In the genomic region with DNA sequence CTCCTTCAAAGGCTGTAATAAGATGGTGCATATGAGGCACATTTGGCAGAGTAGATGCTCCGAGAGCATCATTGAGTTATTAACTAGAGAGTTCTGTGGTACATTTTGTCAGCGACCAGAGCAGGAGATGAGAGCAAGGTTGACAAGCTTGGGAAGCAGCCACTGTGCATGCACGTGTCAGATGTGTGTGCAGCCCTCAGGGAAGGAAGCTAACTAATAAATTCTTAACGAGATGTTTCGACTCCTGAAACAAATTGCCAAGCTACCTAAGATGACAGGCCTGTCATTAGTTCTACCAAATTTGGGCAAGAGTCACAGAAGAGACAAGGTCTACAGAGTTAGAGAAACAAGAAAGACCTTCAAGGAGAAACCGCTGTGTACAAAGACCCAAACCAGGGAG, we compare ENCODE assay signal across 8 mouse cellular contexts. TPM values are rescaled to one million over a fixed set of nuclear protein-coding genes. Genes with fewer than 3 reads are reported as not detected.
A peak's percentile ranks its signal among the peaks of the same experiment; 100 is the strongest.
DNase-seq lines count a peak whose midpoint lies in the region; ATAC-seq lines count a peak whose summit lies in the region.

No protein-coding gene starts in this region.

- peak overlapping the region; percentile 80 for H3K4me2 ChIP-seq in limb, embryonic 11.5 days (ENCODE audit: low read depth, severe bottlenecking)
- peak overlapping the region; percentile 76 for H3K4me2 ChIP-seq in neural tube, embryonic 13.5 days

- DNase-seq in kidney, adult 18-20 months, result peak; percentile 7
- DNase-seq in kidney, postnatal 10 days, result no peak
- DNase-seq in forebrain, embryonic 10.5 days (ENCODE audit: extremely low spot score, low spot score), result no peak
- peak; percentile 50 for DNase-seq in limb, embryonic 11.5 days (ENCODE audit: low spot score)
- no peak for DNase-seq in ovary, postnatal 10 days (ENCODE audit: low spot score)
- DNase-seq in layer of hippocampus, postnatal 14 days (ENCODE audit: low spot score in 2 of 2), result no peak
- DNase-seq in lung, postnatal 25 days (ENCODE audit: low spot score), result no peak

- H3K27me3 ChIP-seq in forebrain, embryonic 10.5 days (ENCODE audit: poor library complexity, severe bottlenecking), result peaks cover 54% of the 10 kb centered on the region
- no peaks in the 10 kb centered on the region for H3K27me3 ChIP-seq in limb, embryonic 11.5 days (ENCODE audit: control insufficient read depth, insufficient read depth, low read length)
- peaks cover 32% of the 10 kb centered on the region for H3K27me3 ChIP-seq in neural tube, embryonic 13.5 days

- H3K9me3 ChIP-seq in forebrain, embryonic 10.5 days, result no peaks in the 10 kb centered on the region
- no peaks in the 10 kb centered on the region for H3K9me3 ChIP-seq in limb, embryonic 11.5 days (ENCODE audit: control insufficient read depth, low read length)
- H3K9me3 ChIP-seq in neural tube, embryonic 13.5 days, result no peaks in the 10 kb centered on the region

- peak overlapping the region; percentile 18; the same call in 1 of the 2 replicates for H3K9ac ChIP-seq in limb, embryonic 11.5 days (ENCODE audit: low read length)
- peak overlapping the region; percentile 71; the same call in 1 of the 2 replicates for H3K9ac ChIP-seq in neural tube, embryonic 13.5 days

- H3K4me1 ChIP-seq in forebrain, embryonic 10.5 days, result peaks cover 15% of the 10 kb centered on the region
- no peaks in the 10 kb centered on the region; the same call in 1 of the 2 replicates for H3K4me1 ChIP-seq in limb, embryonic 11.5 days (ENCODE audit: control insufficient read depth, insufficient read depth, low read length)
- H3K4me1 ChIP-seq in neural tube, embryonic 13.5 days (replicated peaks), result peaks cover 16% of the 10 kb centered on the region

- H3K4me3 ChIP-seq in forebrain, embryonic 10.5 days, result peak overlapping the region; percentile 62
- H3K4me3 ChIP-seq in limb, embryonic 11.5 days (ENCODE audit: low read depth, low read length), result peak overlapping the region; percentile 43
- H3K4me3 ChIP-seq in neural tube, embryonic 13.5 days, result peak overlapping the region; percentile 48

- no peaks in the 10 kb centered on the region for H3K36me3 ChIP-seq in forebrain, embryonic 10.5 days (replicated peaks)
- no peaks in the 10 kb centered on the region for H3K36me3 ChIP-seq in limb, embryonic 11.5 days (ENCODE audit: control insufficient read depth, insufficient read depth, low read length)
- H3K36me3 ChIP-seq in neural tube, embryonic 13.5 days, result no peaks in the 10 kb centered on the region

- 41% methylated on average over 6 of the region's 6 CpGs for WGBS in forebrain, embryonic 10.5 days
- 21% methylated on average over 6 of the region's 6 CpGs for WGBS in limb, embryonic 11.5 days
- WGBS in neural tube, embryonic 13.5 days, result 30% methylated on average over 6 of the region's 6 CpGs

- no peak for ATAC-seq in limb, embryonic 11.5 days (ENCODE audit: insufficient number of reproducible peaks, low FRiP score, low TSS enrichment, low read depth)
- ATAC-seq in neural tube, embryonic 13.5 days (ENCODE audit: low read depth), result peak; percentile 52

- peak overlapping the region; percentile 77; the same call in 1 of the 2 replicates for H3K27ac ChIP-seq in forebrain, embryonic 10.5 days
- no peak overlapping the region for H3K27ac ChIP-seq in limb, embryonic 11.5 days (replicated peaks; ENCODE audit: low read depth, low read length)
- no peak overlapping the region for H3K27ac ChIP-seq in neural tube, embryonic 13.5 days (replicated peaks)

RNA-seq across cellular contexts. Expression of gene Osbp2, which starts 0.6 kb away (rescaled TPM):
- 0.48 and 0.89 TPM in 2 replicates for polyA plus RNA-seq in forebrain, embryonic 10.5 days (2016; fragmentation: Nextera tagmentation; extraction: Ambion mirVana)
- 0.30 and 0.69 TPM in 2 replicates for polyA plus RNA-seq in limb, embryonic 11.5 days (2014; fragmentation: Nextera tagmentation; extraction: Ambion mirVana)
- polyA plus RNA-seq in neural tube, embryonic 13.5 days (2015; fragmentation: Nextera tagmentation; extraction: Ambion mirVana), result 12.3 and 16.8 TPM in 2 replicates
- total RNA-seq in layer of hippocampus, postnatal 14 days (2021), result 10 to 100 TPM; 82.8 to 89.6 TPM

RNA-seq across cellular contexts. Expression of gene 4921536K21Rik, which starts 30.6 kb away (rescaled TPM):
- polyA plus RNA-seq in forebrain, embryonic 10.5 days (2016; fragmentation: Nextera tagmentation; extraction: Ambion mirVana), result 1.2 and 1.7 TPM in 2 replicates
- polyA plus RNA-seq in limb, embryonic 11.5 days (2014; fragmentation: Nextera tagmentation; extraction: Ambion mirVana), result 0.33 and 0.47 TPM in 2 replicates
- polyA plus RNA-seq in neural tube, embryonic 13.5 days (2015; fragmentation: Nextera tagmentation; extraction: Ambion mirVana), result 0.33 and 0.77 TPM in 2 replicates
- total RNA-seq in layer of hippocampus, postnatal 14 days (2021), result under 1 TPM; 0.24 to 0.81 TPM

RNA-seq across cellular contexts. Expression of gene Dusp18, which starts 30.7 kb away (rescaled TPM):
- polyA plus RNA-seq in forebrain, embryonic 10.5 days (2016; fragmentation: Nextera tagmentation; extraction: Ambion mirVana), result 18.6 and 19.6 TPM in 2 replicates
- 13.7 and 14.5 TPM in 2 replicates for polyA plus RNA-seq in limb, embryonic 11.5 days (2014; fragmentation: Nextera tagmentation; extraction: Ambion mirVana)
- polyA plus RNA-seq in neural tube, embryonic 13.5 days (2015; fragmentation: Nextera tagmentation; extraction: Ambion mirVana), result 23.0 and 24.7 TPM in 2 replicates
- total RNA-seq in layer of hippocampus, postnatal 14 days (2021), result 10 to 100 TPM; 23.8 to 24.0 TPM

RNA-seq across cellular contexts. Expression of gene Slc35e4, which starts 50.1 kb away (rescaled TPM):
- 4.8 and 5.1 TPM in 2 replicates for polyA plus RNA-seq in forebrain, embryonic 10.5 days (2016; fragmentation: Nextera tagmentation; extraction: Ambion mirVana)
- polyA plus RNA-seq in limb, embryonic 11.5 days (2014; fragmentation: Nextera tagmentation; extraction: Ambion mirVana), result 1.7 and 2.1 TPM in 2 replicates
- polyA plus RNA-seq in neural tube, embryonic 13.5 days (2015; fragmentation: Nextera tagmentation; extraction: Ambion mirVana), result 11.9 and 13.3 TPM in 2 replicates
- 10 to 100 TPM; 21.9 to 22.3 TPM for total RNA-seq in layer of hippocampus, postnatal 14 days (2021)

Comparison
In these comparisons a context has a peak if more than half of its experiments do, and no peak if none do; other contexts are left out.
1. DNase-seq: peak in kidney, adult 18-20 months (single experiment) and limb, embryonic 11.5 days (single experiment); none in kidney, postnatal 10 days (single experiment), forebrain, embryonic 10.5 days (single experiment), ovary, postnatal 10 days (single experiment), layer of hippocampus, postnatal 14 days (0 of 2) and lung, postnatal 25 days (single experiment).
2. Peak in every context shown above with its lines, with median percentiles within 50 percentile points of each other: H3K4me3 ChIP-seq.